Mouse (Mus musculus): ENCODE results near the gene Fam185a. TPM values are rescaled to one million over a fixed set of nuclear protein-coding genes. Genes with fewer than 3 reads are reported as not detected.

Gene Fam185a
- total RNA-seq, 4 experiments from 2014 or later, result 20.9 to 23.3 (median 22.5) TPM

DNA sequence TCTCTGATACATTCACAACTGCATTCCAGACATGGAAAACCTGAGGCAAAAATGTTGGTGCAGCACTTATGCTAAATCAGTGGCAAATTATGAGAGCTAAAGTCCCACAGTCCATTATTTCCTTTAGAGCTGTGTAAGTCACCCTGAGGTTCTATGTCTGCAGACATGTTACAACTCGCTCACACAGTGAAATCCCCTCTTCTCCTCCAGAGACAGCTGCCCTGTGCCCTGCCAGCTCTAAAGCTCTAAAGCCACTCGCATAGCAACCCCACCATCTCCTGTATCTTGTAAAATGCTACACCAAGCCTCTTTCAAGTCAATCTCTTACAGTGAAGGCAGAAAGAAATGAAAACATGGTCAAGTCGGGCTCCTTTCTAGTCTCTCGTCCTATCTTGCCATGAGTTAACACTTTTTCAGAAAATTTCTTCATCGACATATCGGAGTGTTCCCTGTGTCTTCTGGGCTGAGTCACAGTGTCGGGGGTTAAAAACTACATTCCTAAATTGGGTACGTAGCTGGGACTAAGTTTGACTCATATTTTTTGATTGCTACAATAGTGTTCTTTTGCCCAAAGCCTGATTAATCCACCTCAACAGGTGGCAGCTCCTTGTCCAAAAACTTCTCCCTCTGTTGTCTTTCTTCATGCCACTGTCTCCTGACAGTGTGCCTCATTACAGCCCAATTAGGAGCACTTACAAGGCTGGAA is 68.7 kb downstream of the Fam185a start:
- no peak for DNase-seq (ENCODE audit: low spot score)

DNA sequence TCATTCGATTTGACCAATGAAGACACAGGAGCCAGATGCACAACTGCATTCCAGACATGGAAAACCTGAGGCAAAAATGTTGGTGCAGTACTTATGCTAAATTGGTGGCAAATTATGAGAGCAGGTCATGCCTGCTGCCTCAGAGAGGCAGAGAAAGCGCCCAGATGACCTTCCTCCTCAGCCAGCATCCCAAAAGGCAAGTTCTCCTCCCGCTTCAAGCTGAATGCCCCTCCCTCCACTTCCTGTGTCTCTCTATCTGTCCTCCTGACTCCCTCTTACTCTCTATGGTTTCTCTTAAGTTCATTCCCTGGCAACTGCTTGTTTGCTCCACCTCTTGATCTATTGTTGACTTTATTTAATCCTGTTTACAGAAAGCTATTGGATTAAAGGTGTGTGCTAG is 70.0 kb downstream of the Fam185a start:
- DNase-seq (ENCODE audit: low spot score), result no peak

DNA sequence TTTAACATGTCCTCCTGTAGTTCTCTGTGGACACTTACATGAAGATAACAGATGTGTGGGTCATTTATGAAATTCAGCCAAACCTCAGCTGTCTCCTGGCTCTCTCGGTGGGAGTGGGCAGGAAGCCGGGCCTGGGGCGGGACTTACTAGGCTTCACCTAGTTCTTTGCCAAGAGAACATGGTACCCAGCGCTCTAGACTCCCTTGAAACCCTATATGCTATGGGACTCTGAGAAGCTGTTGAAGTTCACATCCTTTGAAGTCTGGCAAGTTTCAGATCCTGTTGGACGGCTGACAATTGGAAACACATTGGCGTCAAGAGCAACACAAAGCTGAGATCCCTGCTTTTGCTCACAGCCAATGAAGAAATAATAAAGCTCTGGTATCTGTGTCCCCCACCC is 71.6 kb downstream of the Fam185a start:
- peak; percentile 45 for DNase-seq (ENCODE audit: low spot score)

DNA sequence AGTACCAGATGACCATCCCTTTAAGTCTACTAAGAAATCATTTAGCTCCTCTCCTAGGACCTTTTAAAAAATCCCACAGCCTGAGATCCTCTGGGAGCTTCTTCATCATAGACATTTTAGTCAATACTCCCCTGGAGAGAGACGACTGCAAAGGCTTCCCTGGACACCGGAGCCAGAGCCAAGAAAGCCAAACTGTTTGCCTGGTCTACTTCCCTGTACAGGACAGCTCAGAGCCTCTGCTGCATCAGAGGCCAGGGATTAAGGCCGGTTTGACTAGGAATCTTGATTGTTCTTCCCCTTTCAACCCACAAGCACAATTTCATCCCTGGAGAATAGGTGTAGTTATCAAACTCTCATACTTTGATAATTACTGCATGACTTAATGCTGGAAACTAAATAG is 72.1 kb downstream of the Fam185a start:
- peak; percentile 33 for DNase-seq (ENCODE audit: low spot score)

DNA sequence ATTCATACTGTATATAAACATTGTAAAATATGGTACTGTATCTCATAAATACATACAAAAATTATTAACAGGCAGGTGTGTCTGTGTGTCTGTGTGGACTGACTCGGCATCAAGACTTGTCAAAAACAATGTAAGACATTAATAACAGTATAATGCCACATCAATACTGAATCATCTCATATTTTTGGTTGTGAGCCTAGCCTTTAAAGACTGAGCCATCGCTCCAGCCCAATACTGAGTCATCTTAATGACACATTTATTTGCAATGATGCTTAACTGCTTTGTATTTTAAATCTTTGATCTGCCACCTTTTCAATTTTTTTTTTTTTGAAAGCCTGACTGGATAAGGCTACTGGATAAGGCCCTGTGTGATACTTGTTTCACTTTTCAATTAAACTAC is 73.7 kb downstream of the Fam185a start:
- DNase-seq (ENCODE audit: low spot score), result no peak

DNA sequence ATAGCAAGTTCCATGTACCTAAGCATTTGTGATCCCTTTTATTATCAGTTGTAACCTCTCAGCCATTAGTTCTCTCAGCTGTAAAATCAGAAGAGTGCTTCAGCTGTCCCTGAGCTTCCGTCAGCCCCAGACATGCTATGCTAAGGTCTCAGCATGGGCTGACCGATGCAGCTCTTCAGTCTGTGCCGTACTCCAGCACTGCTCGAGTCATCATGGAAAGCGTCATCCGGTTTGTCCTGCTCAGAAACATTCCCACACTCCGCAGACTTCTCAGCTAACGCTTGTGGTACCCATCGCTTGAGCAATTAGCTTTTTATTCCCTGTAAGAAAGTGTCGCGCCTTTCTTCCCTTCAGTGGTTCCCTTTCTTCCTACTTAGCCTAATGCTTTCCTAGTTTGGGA is 74.2 kb downstream of the Fam185a start:
- no peak for DNase-seq (ENCODE audit: low spot score)

DNA sequence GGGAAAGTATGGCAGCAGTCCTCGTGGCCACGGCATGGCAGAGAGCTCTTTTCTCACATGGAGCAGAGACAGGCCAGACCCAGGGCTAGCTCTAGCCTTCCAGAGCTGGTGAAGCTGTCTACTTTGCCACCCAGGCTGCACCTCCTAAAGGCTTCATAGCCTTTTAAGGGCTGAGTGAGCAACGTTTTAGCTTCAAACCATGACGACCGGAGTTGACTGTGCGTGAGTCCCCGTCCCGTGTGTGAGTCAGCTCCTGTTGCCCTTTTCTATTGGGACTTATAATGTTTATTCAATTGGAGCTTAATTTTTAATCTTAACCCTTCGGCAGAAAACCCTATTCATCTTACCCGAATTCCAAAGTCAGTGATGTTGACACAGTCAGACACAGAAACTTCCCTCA is 75.4 kb downstream of the Fam185a start:
- no peak for DNase-seq (ENCODE audit: low spot score)

DNA sequence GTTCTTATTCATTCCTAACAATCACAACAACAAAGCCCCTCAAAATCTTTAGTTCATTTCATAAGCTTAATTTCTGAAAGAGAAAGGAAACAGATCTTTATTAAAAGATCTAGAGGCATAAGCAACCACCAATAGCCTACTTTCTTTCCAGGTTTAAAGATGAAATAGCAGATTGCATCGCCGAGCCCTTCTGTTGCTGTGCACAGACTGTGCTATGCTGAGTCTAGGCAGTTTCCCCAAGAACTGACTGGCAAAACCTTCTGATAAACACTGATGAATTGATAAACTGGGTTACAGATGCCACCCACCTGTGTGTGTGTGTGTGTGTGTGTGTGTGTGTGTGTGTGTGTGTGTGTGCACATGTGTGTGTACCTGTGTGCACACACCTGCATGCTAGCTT is 76.2 kb downstream of the Fam185a start:
- no peak for DNase-seq (ENCODE audit: low spot score)

DNA sequence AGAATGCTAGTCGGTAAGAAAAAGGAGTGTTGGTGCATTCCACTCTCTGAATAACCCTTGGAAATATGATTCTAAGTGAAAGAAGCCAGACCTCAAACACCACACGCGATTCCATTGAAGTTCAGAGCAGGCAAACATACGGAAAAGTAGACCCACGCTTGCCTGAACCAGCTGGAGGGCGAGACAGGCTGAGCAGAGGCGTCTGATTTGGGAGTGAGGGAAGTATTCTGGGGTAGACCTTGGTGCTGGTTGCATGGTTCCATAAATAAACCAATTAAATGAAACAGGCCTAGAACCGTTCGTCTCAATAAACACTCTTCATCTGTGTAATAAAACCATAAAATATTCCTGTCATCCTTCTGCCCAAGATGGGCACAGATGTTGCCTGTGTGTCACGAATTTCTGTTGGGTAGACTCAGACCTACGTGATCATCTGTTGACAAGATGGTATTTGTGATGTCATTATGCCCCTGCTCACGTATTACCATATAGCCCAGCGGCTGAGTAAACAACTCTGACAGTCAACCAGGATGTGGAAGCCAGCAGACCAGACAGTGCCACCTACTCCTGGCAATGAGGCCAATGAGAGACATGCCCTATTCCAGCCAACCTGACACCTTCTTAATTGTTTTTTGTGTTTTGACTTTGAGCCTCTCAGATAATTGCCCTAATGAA is 78.3 kb downstream of the Fam185a start:
- no peak for DNase-seq (ENCODE audit: low spot score)

DNA sequence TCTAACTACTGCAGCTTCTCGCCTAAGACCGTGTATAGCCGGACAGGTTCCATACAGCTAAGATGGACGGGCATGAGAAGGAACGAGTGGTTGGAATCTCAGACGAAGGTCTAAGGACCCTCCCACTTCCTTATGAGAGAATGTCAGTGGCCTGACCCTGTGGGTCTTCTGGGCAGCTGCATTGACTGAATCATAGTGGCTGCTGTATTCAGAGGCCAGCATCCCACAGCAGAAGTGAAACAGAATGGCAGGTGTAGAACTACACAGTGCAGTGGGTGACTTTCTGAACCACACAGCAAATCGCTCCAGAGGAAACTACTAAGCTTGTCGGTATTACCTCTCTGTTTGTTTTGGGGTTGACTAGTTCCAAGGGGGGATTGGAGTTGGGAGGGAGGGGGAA is 80.4 kb downstream of the Fam185a start:
- DNase-seq (ENCODE audit: low spot score), result no peak

DNA sequence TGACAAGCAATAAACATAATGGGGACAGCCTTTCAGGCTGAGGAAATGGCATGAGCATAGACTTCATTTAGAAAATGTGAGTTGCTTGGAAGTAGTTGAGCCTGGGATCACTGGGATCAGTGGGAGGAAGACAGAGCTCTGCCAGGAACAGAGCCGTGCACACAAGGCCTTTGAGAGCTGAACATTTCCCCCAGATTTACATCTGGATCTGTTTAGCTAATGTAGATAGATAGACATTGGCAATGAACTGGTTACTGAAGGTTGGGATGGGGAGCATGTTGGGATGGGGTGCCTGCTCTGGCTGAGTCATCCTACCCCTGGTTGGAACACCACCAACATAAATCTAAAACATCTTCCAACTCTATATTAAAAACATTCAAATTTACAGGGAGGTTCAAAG is 82.1 kb downstream of the Fam185a start:
- DNase-seq (ENCODE audit: low spot score), result no peak

DNA sequence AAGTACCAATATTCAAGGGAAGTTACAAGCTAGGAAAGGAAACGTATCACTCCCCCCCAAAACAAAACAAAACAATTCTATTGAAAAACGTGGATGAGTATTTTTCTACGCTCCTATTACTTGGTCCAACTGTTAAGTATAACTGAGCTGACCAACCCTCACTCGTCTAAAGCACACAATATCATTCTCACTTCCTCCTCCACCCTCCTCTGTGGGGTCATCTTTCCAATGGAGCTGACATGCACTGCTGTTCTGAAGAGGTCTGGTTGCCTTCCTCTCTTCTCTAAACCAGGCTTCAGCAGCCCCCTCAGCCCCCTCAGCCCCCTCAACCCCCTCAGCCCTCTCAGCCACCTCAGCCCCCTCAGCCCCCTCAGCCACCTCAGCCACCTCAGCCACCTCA is 85.0 kb downstream of the Fam185a start:
- DNase-seq (ENCODE audit: low spot score), result no peak

DNA sequence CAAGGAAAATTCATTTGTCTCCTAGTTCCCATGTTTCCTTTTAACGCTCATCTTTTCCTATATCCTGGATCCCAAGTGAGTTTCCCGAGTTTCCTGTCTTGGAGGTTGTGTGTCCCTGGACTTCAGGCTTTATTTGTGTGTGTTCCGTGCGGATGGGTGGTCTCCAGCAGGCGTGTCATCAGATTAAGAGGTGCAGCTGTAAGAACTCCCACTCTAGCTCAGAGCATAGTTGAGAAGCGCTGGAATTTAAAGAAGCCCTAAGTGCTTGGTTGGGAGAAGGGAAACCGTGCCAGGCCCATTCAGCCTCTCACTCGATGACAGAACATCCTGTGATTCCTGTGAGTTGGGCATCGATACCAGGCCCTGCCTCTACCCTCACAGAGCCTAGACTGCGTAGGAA is 88.6 kb downstream of the Fam185a start:
- DNase-seq (ENCODE audit: low spot score), result no peak

DNA sequence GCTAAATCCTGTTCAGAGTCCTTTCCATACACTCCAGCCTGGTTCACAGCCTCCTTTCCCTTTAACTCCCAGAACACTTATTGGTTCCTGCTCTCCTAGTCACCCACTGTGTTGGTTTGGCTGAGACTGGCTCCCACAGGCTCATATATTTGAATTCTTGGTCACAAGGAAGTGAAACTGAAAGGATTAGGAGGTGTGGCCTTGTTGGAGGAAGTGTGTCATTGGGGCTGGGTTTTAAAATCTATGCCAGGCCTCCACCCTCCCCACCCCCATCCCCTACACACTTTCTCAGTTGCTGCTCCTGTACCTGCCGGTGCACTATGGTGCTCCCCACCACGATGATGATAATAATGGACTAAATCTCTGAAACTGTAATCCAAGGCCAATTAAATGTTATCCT is 92.8 kb downstream of the Fam185a start:
- no peak for DNase-seq (ENCODE audit: low spot score)

DNA sequence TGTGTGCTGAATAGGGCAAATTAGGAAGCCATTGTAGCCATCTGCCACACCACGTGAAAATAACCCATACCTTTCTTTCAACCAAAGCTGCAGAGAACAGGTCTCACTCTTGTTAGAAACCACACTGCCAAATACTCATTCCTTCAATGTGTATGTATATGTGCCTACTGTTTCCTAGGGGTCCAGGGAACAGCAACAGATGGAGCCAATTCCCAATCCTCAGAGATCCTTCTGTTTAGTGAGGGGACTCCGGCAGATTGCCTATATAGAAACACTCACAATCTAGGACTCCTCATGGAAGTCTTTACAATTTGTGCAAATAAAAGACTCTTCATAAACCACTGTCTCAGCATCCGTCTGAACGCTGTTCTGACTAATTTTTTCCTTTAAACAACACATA is 93.4 kb downstream of the Fam185a start:
- no peak for DNase-seq (ENCODE audit: low spot score)

DNA sequence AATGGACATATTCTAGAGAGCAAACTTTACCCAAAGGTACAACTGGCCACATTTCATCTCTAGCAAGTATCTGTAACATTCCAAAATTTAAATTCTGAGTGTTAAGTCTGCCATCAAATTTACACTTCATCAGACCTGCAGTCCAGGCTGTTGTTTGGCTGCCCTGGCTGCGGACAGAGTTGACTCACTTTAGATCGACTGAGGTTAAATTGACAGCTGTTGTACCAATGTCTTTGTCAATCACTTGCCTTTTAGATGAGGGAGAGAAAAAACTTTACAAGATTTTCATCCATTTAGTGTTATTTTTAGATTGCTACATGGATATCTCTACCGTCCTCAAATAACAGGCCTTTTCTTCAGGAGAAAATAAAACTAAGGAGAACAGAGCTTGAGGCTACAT is 94.4 kb downstream of the Fam185a start:
- no peak for DNase-seq (ENCODE audit: low spot score)

DNA sequence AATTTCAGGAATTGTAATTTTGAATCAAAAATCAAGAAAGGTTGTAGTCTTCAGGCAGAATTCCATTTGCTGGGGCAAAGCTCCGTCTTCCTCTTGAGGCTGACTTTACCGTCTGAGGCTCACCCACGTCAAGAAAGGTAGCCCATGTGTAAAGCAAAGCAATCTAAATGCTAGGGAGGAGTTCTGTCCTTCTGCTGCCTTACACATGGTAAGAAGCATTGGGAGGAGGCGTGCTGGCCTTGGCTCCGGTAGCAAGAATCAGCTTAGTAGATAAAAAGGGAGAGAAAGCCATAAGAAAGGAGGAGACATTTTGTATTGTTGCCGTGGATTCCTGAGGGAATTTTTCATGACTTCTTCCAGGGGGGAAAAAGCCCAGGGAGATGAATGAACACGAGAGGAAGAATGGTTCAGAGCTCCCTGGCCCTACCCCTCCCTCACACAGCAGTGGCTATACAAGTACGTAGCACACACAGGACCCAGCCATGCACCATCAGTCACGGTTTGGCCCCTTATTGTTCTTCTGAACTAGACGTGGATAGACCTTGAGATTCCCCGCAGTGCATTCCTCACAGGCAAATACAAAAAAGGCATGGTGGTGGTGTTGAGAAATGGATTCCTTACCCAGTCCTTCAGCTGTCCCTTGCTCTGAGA is 102.2 kb downstream of the Fam185a start:
- DNase-seq (ENCODE audit: low spot score), result no peak

DNA sequence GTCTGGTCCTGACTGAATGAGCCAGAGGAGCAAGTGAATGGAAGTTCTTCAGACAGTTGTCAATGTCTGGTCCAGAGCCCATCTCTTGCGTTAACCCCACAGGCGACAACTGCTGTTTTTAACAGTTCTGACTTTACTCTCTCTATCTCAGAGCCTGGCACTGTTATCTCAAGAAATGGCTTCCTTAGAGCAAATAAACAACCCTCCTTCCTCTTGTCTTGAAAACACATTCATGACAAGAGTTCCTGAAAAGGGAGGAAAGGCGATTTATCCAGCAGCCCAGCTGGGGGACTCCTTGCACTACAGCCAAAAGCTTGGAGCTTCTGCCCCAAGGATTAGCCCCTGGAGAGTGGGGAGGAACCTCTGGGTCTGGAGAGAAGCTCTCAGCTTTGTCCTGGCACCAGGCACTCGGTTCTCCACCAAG is 102.7 kb downstream of the Fam185a start:
- peak; percentile 60 for DNase-seq (ENCODE audit: low spot score)

DNA sequence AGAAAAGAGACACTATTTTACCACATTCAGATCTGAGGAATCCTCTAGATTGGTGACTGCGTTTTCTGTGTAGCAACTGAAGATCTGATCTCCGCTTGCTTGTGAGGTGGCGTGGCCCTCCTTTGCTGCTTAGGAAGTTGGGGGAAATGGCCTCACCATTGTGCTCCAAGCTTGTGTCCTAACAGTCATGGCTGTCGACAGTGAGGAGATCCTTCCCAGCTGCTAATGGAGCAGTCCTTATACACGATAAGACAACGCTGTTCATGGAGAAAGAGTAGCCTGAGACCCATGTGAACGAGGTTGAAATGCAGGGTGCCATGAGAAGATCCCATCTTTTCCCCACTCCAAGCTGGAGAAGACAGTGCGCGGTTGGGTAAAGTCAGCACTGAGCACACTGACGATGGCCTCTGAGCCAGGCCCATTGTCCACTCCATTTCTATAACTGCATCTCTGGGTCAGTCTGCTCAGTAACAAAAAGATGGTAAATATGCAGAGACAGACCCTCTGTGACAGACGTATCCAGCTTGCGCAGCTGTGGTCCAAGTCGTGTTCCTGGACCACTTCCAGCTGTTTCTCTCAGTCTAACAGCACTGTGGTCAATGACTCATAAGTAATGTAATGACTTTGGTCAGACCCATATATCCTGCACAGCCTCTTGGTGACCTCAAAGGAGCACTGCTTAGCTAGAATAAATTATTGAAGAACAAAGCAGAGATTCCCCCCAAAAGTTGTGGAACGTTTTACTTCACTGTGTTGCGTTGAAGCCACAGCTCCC is 103.5 kb downstream of the Fam185a start:
- peak; percentile 60 for DNase-seq (ENCODE audit: low spot score)

DNA sequence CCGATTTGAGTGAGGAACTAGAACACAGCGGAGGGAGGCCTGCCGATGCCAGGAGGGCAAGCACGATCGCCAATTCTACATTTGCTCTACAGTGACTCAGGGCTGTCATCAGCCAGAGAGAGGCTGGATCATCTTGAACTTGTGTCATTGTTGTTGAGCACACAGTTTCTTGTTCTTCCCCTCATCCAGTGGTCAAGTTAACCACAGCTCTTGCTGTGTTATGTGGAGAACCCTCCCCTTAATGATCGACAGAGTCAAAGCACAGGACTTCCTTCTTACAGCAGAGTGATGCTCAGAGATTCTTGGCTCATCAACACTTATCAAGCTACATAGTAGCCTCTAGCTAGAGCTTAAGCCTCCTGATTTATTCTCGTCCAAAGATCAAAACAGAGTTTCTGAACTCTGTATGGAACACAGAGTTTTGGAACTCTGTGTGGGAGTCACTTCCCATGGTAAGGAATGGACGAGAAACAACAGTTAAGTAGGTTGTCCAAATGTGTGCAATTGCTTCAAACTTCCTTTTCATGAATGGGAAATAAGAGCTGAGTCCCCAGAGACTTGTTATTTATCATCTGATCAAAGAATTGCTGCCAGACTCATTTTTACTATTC is 104.5 kb downstream of the Fam185a start:
- no peak for DNase-seq (ENCODE audit: low spot score)
